8 mouse cellular contexts compared by ENCODE assay signal in the genomic region with DNA sequence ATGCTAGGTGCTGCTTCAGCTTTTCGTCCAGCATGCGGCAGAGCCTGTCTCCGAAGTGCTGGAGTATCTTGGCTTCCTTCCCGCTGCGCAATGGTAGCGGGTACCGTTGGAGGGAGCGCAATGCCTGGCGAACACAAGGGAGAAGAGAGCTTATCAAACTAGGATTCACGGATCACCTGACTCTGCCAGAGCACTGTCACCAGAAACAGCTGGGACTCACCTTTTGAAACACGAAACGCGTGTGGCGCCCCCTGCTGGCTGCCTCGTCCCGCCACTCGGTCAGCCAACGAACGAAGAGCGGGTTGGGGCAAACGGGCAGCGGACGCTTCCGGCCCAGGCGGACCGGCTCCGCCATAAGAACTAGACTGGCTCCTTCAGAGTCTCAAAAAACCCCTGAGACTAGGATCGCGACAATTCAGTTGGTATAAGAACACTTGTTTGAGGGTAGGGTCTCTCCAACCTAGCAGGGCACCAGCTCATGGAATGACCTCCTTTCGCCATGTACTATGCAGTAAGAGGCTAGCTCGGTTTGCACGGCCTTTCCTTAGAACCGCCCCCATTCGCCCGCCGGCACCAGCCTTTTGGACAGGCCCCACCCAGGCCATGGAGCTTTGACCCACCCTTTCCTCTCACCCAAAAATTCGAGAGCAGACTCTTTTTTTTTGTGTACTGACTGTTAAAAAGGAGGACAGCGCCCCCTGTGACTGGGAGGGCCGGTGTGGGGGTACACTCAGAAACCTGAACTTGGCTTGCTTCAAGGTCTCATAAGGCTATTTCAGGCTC. TPM values are rescaled to one million over a fixed set of nuclear protein-coding genes. Genes with fewer than 3 reads are reported as not detected.
DNase-seq lines count a peak whose midpoint lies in the region; ATAC-seq lines count a peak whose summit lies in the region.

Mus81 (minus strand) TSS at position 635 of the 783 bp plus-strand sequence.

- peak within 1 kb of the TSS; percentile 54 for H3K4me3 ChIP-seq in hindbrain, embryonic 13.5 days

- no peaks in the 10 kb centered on the region for H3K9me3 ChIP-seq in hindbrain, embryonic 13.5 days

- peak; percentile 99 for DNase-seq in NIH3T3 (ENCODE audit: low read depth)
- DNase-seq in cerebellum, postnatal 14 days: peak; percentile 98 to 99
- peak; percentile 91 for DNase-seq in frontal cortex, postnatal 14 days (ENCODE audit: low spot score in 2 of 2)
- DNase-seq in layer of hippocampus, postnatal 25 days (ENCODE audit: extremely low spot score in 1 of 2, low spot score in 1 of 2): peak; percentile 92 to 97
- peak; percentile 98 for DNase-seq in lung, postnatal 25 days (ENCODE audit: low spot score)
- peak; percentile 97 for DNase-seq in retina, embryonic 14.5 days (ENCODE audit: low spot score)
- peak; percentile 99 for DNase-seq in thymus, postnatal 4 days

- peak within 1 kb of the TSS; percentile 78 for H3K9ac ChIP-seq in hindbrain, embryonic 13.5 days

- H3K36me3 ChIP-seq in hindbrain, embryonic 13.5 days: peaks cover 42% of the 10 kb centered on the region

- ATAC-seq in hindbrain, embryonic 13.5 days (ENCODE audit: low FRiP score): peak; percentile 53

- peak within 1 kb of the TSS; percentile 68 for H3K4me2 ChIP-seq in hindbrain, embryonic 13.5 days

- H3K27ac ChIP-seq in hindbrain, embryonic 13.5 days: peak within 1 kb of the TSS; percentile 98

- H3K27me3 ChIP-seq in hindbrain, embryonic 13.5 days: no peaks in the 10 kb centered on the region

- under 1% methylated on average over 39 of the region's 39 CpGs for WGBS in hindbrain, embryonic 13.5 days

- H3K4me1 ChIP-seq in hindbrain, embryonic 13.5 days (replicated peaks): peaks cover 42% of the 10 kb centered on the region

RNA-seq across cellular contexts. Expression of gene Mus81, which starts in this region (rescaled TPM):
- polyA plus RNA-seq in hindbrain, embryonic 13.5 days (2015; fragmentation: Nextera tagmentation; extraction: Ambion mirVana): 42.6 and 49.7 TPM in 2 replicates
- 10 to 100 TPM; 33.2 to 38.2 TPM for total RNA-seq in layer of hippocampus, postnatal 25 days (2021)

Comparison
In these comparisons a context has a peak if more than half of its experiments do, and no peak if none do; other contexts are left out.
1. Peak in every context shown above with its lines: DNase-seq, ATAC-seq, H3K4me3 ChIP-seq and H3K27ac ChIP-seq.